Mouse (Mus musculus) forebrain, embryonic 16.5 days (tissue): ENCODE measurements around the gene Tln1. TPM values are rescaled to one million over a fixed set of nuclear protein-coding genes. Genes with fewer than 3 reads are reported as not detected.

Experiments
- polyA plus RNA-seq: library from polyadenylated mRNA; unstranded; fragments of >200 nt; fragmentation: Nextera tagmentation; extraction: Ambion mirVana; gene quantifications from 2 replicates; pipeline ENCODE4 v1.2.1, GENCODE M21; 2015

Gene Tln1
- polyA plus RNA-seq, 1 experiment from 2014 or later = 49.5 TPM

Other genes with a start within 250 kb of the Tln1 start
- gene Rusc2, start 180.7 kb downstream of the Tln1 start, polyA plus RNA-seq = 64.6 and 74.8 TPM in 2 replicates
- gene Fam166b, start 133.6 kb downstream of the Tln1 start, polyA plus RNA-seq = 0.47 and 0.68 TPM in 2 replicates
- 7.5 and 8.6 TPM in 2 replicates for gene Tesk1, start 120.8 kb downstream of the Tln1 start, polyA plus RNA-seq
- gene Cd72, start 108.1 kb downstream of the Tln1 start, polyA plus RNA-seq = 3.6 and 6.5 TPM in 2 replicates
- not detected in 2 replicates for gene Sit1, start 79.0 kb downstream of the Tln1 start, polyA plus RNA-seq
- gene Ccdc107, start 69.8 kb downstream of the Tln1 start, polyA plus RNA-seq = 62.0 and 63.1 TPM in 2 replicates
- gene Arhgef39, start 63.0 kb downstream of the Tln1 start, polyA plus RNA-seq = 17.4 and 18.8 TPM in 2 replicates
- 0.16 and 0.20 TPM in 2 replicates for gene Car9, start 55.7 kb downstream of the Tln1 start, polyA plus RNA-seq
- gene Tpm2, start 38.9 kb downstream of the Tln1 start, polyA plus RNA-seq = 10.5 and 13.2 TPM in 2 replicates
- gene Creb3, start 359 bp downstream of the Tln1 start, polyA plus RNA-seq = 83.5 and 91.1 TPM in 2 replicates
- gene Rgp1, start 16.0 kb upstream of the Tln1 start, polyA plus RNA-seq = 27.0 and 30.5 TPM in 2 replicates
- gene Gba2, start 16.2 kb upstream of the Tln1 start, polyA plus RNA-seq = 62.3 and 64.6 TPM in 2 replicates
- gene Msmp, start 21.8 kb upstream of the Tln1 start, polyA plus RNA-seq = 1.5 and 1.7 TPM in 2 replicates
- gene Npr2, start 69.2 kb upstream of the Tln1 start, polyA plus RNA-seq = 13.3 and 15.0 TPM in 2 replicates
- gene Spag8, start 90.9 kb upstream of the Tln1 start, polyA plus RNA-seq = 5.2 and 5.8 TPM in 2 replicates
- gene Hint2, start 93.8 kb upstream of the Tln1 start, polyA plus RNA-seq = 61.1 and 66.3 TPM in 2 replicates
- 14.6 and 15.5 TPM in 2 replicates for gene Tmem8b, start 106.3 kb upstream of the Tln1 start, polyA plus RNA-seq
- 1.3 and 1.5 TPM in 2 replicates for gene Fam221b, start 106.5 kb upstream of the Tln1 start, polyA plus RNA-seq
- gene Olfr70, start 138.1 kb upstream of the Tln1 start, polyA plus RNA-seq = not detected in 2 replicates
- 0.09 TPM in 1 of 2 replicates, not detected in the other for gene Olfr71, start 147.6 kb upstream of the Tln1 start, polyA plus RNA-seq
- gene Hrct1, start 164.5 kb upstream of the Tln1 start, polyA plus RNA-seq = 0.34 and 0.47 TPM in 2 replicates
- gene Spaar, start 167.3 kb upstream of the Tln1 start, polyA plus RNA-seq = 0.10 and 0.16 TPM in 2 replicates
- gene Olfr159, start 208.3 kb upstream of the Tln1 start, polyA plus RNA-seq = not detected in 2 replicates